Mouse (Mus musculus): ENCODE measurements around the gene Dnajc2.
"Not testable (repeated sequence)": the region's sequence is repeated elsewhere in the genome, so short reads cannot be mapped to it uniquely, and the experiment has no call there.

The Dnajc2 gene

DNA sequence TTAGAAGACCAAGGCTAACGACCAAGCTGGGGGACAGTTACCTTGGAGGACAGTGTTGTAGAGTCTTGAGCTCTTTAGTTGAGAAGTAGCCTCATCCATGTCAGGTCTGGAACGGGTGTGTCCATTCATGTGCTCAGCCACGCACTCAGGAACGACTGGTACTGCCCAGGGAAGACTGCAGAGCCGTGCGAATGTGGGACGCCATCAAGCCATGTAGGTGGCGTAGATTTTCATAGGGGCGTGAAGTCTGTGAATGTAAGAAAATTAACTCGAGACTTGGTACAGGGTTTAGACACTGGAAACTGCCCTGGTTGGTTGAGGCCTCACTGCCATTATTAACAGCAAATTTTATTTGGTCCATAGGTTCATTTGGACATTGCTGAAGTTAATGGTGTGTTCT is 41.4 kb downstream of the Dnajc2 start:
- no peak for DNase-seq (ENCODE audit: extremely low read depth, low read depth)

DNA sequence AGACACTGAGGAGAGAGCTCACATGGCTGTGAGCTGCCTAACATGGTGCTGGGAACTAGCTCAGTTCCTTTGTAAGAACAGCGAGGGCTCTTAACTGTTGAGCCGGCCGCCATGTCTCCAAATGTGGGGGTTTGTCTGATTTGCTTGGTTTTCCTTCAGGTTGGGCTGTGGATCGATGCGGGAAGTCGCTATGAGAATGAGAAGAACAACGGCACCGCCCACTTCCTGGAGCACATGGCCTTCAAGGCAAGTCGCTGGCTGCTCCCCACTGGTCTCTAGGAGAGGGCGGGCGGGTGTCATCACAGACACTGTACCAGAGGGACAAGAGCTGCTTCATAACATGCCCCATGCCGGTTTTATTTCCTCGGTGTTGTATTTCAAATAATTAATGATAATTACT is 45.2 kb downstream of the Dnajc2 start:
- no peak for DNase-seq (ENCODE audit: extremely low read depth, low read depth)

DNA sequence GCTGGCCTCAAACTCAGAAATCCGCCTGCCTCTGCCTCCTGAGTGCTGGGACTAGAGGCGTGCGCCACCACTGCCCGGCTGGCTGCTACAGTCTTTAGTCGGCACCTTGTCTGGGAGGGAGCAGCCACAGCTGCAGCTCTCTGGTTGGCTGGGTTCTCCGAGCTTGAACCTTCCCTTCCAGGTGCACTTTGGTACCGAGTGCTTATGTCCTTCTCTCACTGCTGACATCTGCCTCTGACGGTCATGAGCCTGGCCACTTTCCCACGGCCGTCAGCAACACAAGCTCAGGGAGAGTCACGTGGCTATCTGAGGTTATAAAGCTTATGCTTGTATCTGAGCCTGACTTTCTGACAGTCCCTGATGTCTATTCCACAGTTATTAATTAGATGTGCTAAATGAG is 45.9 kb downstream of the Dnajc2 start:
- DNase-seq (ENCODE audit: extremely low read depth, low read depth): no peak

DNA sequence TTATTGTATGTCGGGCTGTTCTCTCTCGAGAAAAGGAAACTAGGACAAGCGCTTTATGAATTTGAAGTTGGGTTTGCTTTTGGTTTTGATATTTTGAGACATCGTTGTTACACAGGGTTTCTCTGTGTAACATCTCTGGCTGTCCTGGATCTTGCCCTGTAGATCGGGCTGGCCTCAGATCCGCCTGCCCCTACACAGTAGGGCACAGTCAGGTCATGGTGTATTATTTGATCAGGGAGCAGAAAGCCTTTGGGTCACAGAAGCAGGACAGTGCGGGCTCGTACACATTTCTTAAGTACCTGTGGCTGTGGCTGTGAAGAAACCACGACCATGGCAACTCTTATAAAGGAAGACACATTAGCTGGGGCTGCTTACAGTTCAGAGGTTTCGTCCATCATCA is 47.4 kb downstream of the Dnajc2 start:
- DNase-seq (ENCODE audit: extremely low read depth, low read depth): no peak

DNA sequence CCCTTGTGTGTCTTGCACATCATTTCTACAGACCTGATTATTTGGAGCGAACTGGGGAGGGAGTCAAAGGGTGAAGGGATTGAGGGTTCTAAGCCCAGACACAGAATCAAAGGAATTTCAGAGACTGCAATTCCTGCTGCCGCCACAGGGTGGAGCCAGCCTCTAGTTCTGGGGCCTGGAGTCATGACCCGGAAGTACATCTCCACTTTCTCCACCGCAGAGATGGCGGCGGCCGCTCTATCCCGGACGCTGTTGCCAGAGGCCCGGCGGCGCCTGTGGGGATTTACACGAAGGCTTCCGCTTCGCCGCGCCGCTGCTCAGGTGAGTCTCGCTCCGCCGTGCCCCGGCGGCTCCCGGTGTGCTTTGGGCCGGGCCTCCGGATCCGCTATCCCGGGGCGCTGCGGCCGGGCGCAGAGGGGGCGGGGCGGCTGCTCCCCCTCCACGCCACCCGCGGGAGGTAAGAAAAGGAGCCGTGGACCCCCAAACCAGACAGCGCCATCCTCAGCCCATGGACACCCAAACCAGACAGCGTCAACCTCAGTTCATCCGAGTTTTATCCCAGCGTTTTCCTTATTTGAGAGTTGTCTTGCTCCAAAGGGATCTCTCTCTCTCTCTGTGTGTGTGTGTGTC is 48.0 kb downstream of the Dnajc2 start, which contains the start of gene Pmpcb:
Gene Pmpcb (plus strand): TSS at position 186 of the 630 bp plus-strand sequence.
- DNase-seq (ENCODE audit: extremely low read depth, low read depth): peak; percentile 83

DNA sequence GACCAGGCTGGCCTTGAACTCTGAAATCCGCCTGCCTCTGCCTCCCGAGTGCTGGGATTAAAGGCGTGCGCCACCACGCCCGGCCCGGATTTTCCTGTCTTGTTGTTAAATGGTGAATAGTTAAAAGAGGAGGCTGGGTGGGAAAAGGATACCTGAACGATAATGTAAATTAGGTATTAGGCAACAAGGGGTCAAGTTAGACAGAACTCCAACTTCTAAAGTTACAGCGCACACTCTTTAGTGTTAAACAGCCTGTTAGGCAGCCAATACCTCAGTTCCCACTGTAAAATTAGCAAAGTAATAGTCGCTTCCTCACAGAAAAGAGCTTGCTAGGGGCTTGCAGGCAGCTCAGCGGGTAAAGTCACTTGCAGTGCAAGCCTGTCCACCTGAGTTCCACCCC is 49.0 kb downstream of the Dnajc2 start:
- DNase-seq (ENCODE audit: extremely low read depth, low read depth): no peak

DNA sequence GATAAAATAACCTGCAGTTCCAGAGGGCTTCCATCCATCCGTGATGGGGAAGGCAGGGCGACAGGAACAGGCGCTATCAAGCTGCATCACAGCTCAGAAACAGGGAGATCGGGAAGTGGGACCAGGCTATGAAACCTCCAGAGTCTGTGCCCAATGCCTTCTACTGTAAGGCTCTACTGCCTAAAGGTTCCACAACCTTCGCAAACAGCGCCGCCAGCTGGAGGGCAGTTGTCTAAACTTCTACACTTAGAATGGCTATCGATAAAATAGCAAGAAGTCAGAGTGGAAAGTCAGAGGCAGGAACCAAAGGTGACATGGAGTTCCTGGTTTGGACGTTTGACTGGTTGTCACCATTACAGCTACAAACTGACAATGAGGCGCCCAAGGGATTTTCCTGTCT is 49.5 kb downstream of the Dnajc2 start:
- peak; percentile 93 for DNase-seq (ENCODE audit: extremely low read depth, low read depth)

DNA sequence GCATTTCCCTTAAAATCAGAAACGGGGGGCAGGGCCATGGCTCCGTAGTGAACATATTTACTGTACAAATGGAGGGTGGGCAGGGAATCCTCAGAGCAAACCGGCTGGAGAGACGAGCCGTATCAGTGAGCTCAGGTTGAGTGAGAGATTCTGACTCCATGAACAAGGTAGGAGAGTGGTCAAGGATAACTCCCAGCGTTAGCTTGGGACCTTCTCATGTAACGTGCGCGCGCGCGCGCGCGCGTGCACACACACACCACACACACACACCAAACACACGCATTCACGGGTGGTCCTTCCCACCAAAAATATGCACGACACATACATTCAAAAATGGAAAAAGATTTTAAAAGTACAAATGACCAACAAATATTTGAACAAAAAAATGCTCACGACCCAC is 50.0 kb downstream of the Dnajc2 start:
- no peak for DNase-seq (ENCODE audit: extremely low read depth, low read depth)

DNA sequence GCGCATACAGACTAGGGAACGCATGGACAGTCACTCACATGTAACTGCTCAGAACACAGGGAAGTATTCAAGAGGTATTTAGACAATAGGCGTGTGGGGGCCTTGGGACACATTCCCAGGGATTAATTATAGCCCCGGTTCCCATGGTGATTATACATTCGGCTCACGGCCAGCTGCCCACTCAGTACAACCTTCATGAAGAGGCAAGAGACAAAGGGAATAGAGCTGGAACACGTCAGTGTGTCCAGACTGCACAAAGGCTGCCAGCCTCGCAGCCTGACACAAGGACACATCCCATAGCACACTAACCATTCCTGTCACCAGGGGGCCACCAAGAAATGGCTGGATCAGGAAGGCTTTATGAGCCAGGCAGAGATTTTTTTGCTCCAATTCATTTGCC is 52.1 kb downstream of the Dnajc2 start:
- no peak for DNase-seq (ENCODE audit: extremely low read depth, low read depth)

DNA sequence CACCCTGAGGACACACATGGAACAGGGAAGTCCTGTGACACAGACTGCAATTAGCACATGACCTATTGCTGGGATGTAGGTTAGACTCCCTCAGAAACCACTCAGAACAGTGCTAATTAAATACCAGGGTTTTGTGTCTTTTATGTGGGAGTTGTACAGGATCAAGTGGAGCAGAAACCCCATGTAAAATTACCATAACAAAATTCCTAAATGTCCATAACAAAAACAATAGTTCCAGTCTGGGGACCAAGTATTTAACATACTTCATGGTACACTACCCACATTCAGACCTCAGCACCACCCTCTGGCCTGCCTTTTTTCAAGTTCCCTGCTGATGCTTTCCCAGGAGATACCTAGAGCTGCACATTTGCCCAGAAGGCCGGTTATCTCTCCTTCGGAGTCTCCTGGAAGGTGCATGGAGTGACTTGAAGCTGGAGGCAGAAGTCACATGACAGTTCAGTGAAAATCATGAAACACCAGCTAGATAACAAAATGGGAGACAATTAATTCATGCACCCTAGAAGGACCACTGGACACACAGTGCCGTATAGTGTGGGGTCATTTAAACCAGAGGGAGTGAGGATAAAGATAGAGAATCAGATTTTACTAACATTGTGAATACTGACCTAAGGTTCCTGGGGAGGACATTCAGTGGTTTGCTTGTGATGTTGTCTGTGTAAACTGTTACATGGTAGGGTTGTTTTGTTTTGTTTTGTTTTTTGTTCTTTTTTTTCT is 52.7 kb downstream of the Dnajc2 start:
- DNase-seq (ENCODE audit: extremely low read depth, low read depth): no peak

DNA sequence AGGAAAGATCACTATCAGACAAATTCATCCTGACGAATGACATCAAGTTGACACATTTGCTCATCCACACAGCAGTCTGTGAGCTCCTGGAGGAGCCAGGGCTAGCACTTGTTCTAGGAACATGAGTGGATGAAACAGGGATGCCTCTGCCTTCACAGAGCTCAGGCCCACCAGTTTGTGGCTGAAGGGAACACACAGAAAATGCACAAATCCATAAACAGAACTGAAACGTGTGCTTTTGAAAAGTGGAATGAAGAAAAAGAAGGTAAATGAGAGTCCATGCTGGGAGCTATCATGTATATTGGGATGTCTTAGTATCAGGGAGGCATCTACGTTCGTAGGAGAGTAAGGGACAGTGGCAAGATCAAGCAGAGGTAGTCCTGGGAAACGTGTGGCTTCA is 55.9 kb downstream of the Dnajc2 start:
- DNase-seq (ENCODE audit: extremely low read depth, low read depth): no peak

DNA sequence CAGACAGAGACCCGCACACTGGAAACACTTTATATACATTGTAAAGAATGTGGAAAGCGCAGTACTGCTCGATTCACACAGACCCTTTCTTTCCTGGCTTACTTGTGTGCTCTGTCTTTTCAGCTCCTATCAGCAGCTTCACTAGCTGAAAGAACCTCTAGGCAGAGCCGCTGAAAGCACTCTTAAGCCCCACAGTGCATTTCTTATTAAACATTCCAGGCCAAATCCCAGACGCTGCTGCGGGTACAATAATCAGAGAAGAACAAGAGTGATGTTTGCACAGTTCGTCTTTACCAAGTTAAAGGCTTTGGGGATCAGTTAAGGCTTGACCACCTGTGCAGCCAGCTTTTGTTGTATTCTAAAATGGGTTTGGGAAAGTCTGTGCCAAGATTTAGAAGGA is 60.2 kb downstream of the Dnajc2 start:
- no peak for DNase-seq (ENCODE audit: extremely low read depth, low read depth)

DNA sequence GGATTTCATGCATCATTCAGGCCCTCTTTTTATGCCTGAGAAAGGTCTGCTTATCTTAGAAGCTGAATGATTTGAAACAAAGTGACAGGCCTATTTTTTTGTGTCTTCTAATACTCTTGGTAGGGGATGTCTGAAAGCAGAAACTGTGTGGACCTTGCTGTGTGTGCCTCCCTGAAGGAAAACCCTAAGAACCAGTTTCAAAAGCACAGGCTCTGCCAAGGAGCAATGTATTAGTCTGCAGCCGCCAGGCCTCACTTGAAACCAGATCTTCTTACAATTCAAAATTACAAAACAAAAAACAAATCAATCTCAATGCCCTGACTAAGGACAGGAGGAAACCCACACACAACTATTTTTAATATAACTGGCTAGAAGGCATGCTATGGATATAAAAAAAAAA is 60.6 kb downstream of the Dnajc2 start:
- DNase-seq (ENCODE audit: extremely low read depth, low read depth): no peak

DNA sequence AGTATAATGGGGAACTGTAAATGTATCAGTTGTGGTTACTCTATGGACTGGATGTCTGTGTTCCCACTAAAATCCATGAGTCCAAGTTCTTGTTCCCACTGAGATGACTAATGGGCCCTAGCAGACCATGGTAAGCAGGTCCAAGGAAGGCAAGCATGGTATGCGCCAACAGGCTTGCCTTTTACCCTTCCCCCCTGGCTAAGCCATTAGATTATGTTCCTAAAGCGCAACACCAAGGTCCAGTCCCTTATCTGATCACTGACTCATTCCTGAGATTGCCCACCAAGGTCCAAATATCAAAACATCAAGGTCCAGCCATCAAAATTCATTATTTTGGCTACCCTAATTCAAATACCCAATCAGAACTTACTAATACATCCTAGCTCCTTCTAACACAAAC is 65.8 kb downstream of the Dnajc2 start:
- DNase-seq (ENCODE audit: extremely low read depth, low read depth): no peak

DNA sequence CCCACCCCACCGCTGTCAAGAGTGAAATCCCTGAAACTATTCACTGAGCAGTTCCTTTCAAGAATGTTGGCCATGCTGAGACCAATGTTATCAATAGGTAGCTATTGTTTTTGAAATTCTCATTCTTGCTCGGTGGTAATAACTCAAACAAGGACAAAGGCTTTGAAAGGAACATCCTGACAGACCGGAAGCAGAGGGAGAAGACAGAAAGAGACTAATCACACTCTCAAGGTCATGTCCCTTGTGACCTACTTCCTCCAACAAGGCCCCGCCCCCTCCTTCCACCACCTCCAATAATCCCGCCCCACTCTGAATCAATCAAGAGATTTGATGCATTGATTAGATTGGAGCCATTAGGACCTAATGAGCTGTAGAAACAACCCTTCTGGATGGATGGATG is 66.5 kb downstream of the Dnajc2 start:
- DNase-seq (ENCODE audit: extremely low read depth, low read depth): no peak

DNA sequence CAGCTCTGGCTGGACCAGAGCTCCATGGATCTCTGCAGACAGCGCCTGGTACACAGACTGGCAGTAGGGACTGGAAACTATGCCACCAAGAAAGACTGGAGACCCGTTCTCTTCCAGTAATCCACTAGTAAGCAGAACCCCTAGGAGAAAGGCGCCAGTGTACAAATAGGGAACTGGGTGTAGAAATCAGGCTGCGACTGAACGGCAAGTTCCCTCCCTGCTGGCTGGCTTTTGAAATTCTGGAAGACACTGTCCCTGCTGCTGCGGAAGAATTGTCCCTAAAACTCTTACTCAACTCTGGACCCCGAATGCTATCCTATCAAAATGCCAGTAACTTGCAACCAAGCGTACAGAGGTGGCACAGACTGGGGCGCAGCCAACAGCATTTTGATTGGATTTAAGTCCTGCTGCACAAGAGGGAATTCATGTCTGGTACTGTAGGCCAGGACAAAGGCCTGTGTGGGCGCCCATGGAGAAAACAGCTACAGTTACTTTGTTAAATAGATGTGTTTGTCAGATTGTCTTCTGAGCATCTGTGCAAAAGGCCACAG is 67.8 kb downstream of the Dnajc2 start:
- no peak for DNase-seq (ENCODE audit: extremely low read depth, low read depth)

DNA sequence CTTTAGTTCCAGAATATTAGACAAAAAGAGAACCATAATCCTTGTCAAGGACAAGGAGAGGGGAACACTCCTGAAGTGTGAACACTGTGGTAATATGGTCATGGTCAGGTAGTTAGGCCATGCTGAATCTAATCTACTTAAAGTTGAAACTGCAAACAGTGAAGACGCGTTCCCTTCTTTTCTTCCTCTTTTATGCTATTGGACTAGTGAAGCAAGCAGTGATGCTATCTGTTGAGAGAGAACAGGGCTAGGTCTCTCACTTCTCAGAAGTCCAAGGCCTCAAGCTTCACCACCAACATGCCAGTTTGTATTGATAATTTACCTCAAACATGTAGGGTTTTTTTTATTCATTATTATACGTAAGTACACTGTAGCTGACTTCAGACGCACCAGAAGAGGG is 70.6 kb downstream of the Dnajc2 start:
- peak; percentile 62 for DNase-seq (ENCODE audit: extremely low read depth, low read depth)

DNA sequence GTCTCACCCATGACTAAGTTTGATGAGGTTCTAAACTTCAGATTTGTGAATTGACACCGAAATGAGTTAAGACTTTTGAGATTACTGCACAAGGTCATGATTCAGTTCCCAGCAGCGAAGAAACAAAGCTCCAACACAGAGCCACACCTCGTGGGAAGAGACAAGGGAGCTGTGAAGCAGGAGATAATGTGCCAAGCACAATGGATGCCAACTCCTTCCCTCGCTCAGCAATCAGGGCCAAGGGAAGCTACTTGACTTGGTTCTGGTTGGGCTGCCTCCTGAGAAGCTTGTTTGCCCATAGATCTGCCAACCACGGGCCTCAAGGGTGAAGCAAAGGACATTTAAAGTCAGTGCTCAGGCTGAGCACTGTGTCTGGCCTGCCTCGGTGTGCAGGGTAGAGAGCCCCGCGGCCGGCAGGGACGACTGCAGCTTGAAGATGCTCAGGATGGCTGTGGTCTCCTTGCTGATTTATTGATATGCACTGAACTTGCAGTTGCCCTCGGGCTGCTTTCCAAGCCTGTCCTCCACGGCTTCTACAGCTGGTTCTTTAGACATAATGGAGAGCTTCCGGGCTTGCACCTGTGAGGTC is 72.8 kb downstream of the Dnajc2 start:
- DNase-seq (ENCODE audit: extremely low read depth, low read depth): no peak

DNA sequence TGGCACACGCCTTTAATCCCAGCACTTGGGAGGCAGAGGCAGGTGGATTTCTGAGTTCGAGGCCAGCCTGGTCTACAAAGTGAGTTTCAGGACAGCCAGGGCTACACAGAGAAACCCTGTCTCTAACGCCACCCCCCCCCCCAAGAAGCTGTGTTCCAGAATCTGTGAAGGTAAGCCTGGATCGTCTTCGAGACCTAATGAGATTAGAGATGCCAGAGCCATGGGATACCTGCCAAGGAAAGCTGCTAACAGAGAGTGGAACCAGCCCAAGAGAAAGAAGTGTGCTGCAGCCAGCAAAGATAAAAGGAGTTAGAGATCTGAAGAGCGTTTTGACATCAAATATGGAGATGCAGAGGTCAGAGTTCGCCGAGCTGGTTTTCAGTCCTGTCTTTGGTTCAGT is 77.0 kb downstream of the Dnajc2 start:
- DNase-seq (ENCODE audit: extremely low read depth, low read depth): not testable (repeated sequence)
